ENCODE assay signal across 16 mouse cellular contexts in genomic region chr6:34163014-34163413, GRCm38 (mm10).
"Had no signal": no experiment of that assay in that cellular context is flagged by ENCODE, and none has a peak within 500 bp of the region (broad histone marks: within the 10 kb centered on the region; RNA-seq: fewer than 3 reads in every experiment).

No protein-coding gene starts in this region.

- DNase-seq: retina, postnatal 1 day; right cerebral cortex, adult 18-20 months; right cerebral cortex, postnatal 14 days; right cerebral cortex, postnatal 25 days; right cerebral cortex, postnatal 4 days; spleen, adult 18-20 months; thymus, adult 18-20 months; thymus, adult 2 months; thymus, postnatal 14 days; thymus, postnatal 25 days; thymus, postnatal 36 days; thymus, postnatal 4 days had no signal

- H3K9me3 ChIP-seq: neural tube, embryonic 13.5 days; neural tube, embryonic 15.5 days; stomach, embryonic 15.5 days had no signal

- H3K27me3 ChIP-seq: neural tube, embryonic 13.5 days; neural tube, embryonic 15.5 days; stomach, embryonic 15.5 days had no signal

- H3K27ac ChIP-seq: neural tube, embryonic 13.5 days; neural tube, embryonic 15.5 days; stomach, embryonic 15.5 days; stomach, postnatal 0 days had no signal

- H3K4me1 ChIP-seq: neural tube, embryonic 13.5 days; neural tube, embryonic 15.5 days; stomach, embryonic 15.5 days had no signal

- H3K4me2 ChIP-seq: neural tube, embryonic 13.5 days; neural tube, embryonic 15.5 days; stomach, embryonic 15.5 days had no signal

- H3K9ac ChIP-seq: neural tube, embryonic 13.5 days; neural tube, embryonic 15.5 days; stomach, embryonic 15.5 days had no signal

- H3K4me3 ChIP-seq: neural tube, embryonic 13.5 days; neural tube, embryonic 15.5 days; stomach, embryonic 15.5 days had no signal
